Mouse (Mus musculus) ES-Bruce4 (cell line): Measurements from ENCODE around the gene Rwdd3. TPM values are rescaled to one million over a fixed set of nuclear protein-coding genes. Genes with fewer than 3 reads are reported as not detected.

ENCODE experiments used
- H3K27ac ChIP-seq: 2 replicates; pipeline ENCODE4 v1.5.1; 2012; ENCODE audit warnings: low read length, inconsistent platforms; ENCODE audit not compliant: insufficient read depth
- H3K27me3 ChIP-seq: 2 replicates; pipeline ENCODE4 v1.6.1; 2012; ENCODE audit warnings: mild to moderate bottlenecking, low read length, inconsistent platforms; ENCODE audit not compliant: control insufficient read depth, poor library complexity, insufficient read depth, severe bottlenecking
- H3K36me3 ChIP-seq: 2 replicates; pipeline ENCODE4 v1.6.1; 2012; ENCODE audit warnings: inconsistent platforms, mild to moderate bottlenecking, low read length, moderate library complexity; ENCODE audit not compliant: control insufficient read depth, poor library complexity, insufficient read depth, severe bottlenecking
- H3K4me1 ChIP-seq: one replicate; pipeline ENCODE4 v1.8.1; 2011; ENCODE audit warnings: low read length; ENCODE audit not compliant: control insufficient read depth, insufficient read depth
- H3K4me3 ChIP-seq: 2 replicates; pipeline ENCODE4 v1.5.1; 2011; ENCODE audit warnings: low read depth, mild to moderate bottlenecking, low read length
- H3K9ac ChIP-seq: 2 replicates; pipeline ENCODE4 v1.6.1; 2012; ENCODE audit warnings: low read depth, mild to moderate bottlenecking, inconsistent platforms; ENCODE audit not compliant: poor library complexity, severe bottlenecking
- H3K9me3 ChIP-seq: replicated peaks from 2 replicates; pipeline ENCODE4 v1.6.1; 2012; ENCODE audit warnings: mild to moderate bottlenecking, low read length, inconsistent platforms; ENCODE audit not compliant: control insufficient read depth, poor library complexity, insufficient read depth, severe bottlenecking
- CTCF ChIP-seq: IDR thresholded peaks from one replicate; pipeline ENCODE4 v1.8.1; 2011; ENCODE audit warnings: low read depth, low read length
- EP300 ChIP-seq: IDR thresholded peaks from 2 replicates; pipeline ENCODE4 v1.6.1; 2011; ENCODE audit warnings: low read depth, low read length; ENCODE audit not compliant: insufficient read depth
- POLR2A ChIP-seq: IDR thresholded peaks from one replicate; pipeline ENCODE4 v1.8.1; 2011; ENCODE audit warnings: low read length; ENCODE audit not compliant: insufficient read depth
- polyA plus RNA-seq: library from polyadenylated mRNA; stranded (reverse); fragments of >200 nt; gene quantifications from 2 replicates; pipeline ENCODE4 v1.2.4, GENCODE M21; 2011; ENCODE audit warnings: low read depth; ENCODE audit not compliant: missing spikeins, insufficient read depth, insufficient read length

Rwdd3 gene
- polyA plus RNA-seq, 1 experiment: 8.1 TPM

DNA sequence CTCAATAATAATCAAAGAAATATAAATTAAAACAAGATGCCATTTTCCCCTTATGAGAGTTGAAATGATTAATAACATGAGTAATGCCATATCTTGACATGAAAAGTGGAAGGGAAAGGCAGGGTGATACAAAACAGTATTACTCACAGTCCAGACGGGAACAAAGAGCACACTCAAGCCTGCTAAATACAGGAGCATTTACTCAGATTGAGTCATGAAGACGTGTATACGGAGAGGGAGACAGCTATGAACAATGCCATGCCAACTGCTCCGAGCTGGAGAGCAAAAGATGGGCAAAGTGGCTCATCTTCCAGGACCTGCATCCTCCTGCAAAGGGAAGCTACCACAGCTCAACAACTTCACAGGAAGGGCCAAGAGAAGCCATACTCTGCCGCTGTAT lies 45.0 kb downstream of the Rwdd3 start:
- Histone ChIP-seq H3K4me3 (no peak overlapping the region), H3K36me3 (no peaks in the 10 kb centered on the region), H3K9ac (no peak overlapping the region), H3K9me3 (no peaks in the 10 kb centered on the region), H3K27ac (no peak overlapping the region), H3K27me3 (no peaks in the 10 kb centered on the region), H3K4me1 (no peaks in the 10 kb centered on the region)
- no peak for TF ChIP-seq CTCF
- no peak for TF ChIP-seq POLR2A
- no peak for TF ChIP-seq EP300

DNA sequence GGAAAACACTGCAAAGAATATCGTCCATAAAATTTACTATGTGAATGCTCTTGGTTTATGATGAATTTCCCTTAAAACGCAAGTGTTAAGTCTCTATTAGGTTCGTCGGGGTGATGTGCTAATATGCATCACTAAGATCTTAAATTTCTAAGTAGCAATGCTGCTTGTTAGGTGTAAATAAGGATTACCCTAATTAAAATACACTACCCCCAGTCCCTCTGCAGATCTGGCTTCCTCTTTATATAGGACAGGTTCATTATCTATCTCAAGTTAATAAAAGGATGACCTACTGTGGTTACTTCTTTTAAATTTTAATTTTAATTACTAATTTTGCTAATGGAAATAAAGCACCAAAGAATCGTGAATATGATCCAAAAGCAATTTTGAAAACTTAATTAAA lies 50.4 kb downstream of the Rwdd3 start:
- Histone ChIP-seq H3K9me3 (no peaks in the 10 kb centered on the region), H3K9ac (no peak overlapping the region), H3K36me3 (no peaks in the 10 kb centered on the region), H3K4me3 (no peak overlapping the region), H3K27ac (no peak overlapping the region), H3K27me3 (no peaks in the 10 kb centered on the region), H3K4me1 (no peaks in the 10 kb centered on the region)
- TF ChIP-seq POLR2A (no peak), CTCF (no peak), EP300 (no peak)

DNA sequence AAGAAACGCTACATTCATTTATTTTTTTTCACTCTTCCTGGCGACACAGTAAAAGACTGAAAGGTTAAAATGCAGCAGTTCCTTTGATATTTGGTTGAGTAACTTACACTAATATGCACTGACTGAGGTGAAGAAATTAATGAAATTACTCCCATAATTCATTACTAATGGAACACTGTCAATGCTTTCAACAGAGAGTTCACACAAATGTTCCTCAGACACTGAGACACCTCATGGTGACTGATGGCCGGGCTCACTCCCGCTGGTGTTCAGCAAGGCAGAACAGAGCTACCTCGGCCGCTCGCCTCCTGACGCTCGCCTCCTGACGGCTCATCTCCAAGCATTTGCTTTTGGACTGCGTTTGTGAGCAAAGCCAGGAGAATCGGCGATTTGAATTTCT lies 54.9 kb downstream of the Rwdd3 start:
- H3K36me3 ChIP-seq: no peaks in the 10 kb centered on the region
- H3K9me3 ChIP-seq: no peaks in the 10 kb centered on the region
- H3K4me1 ChIP-seq: no peaks in the 10 kb centered on the region
- H3K27me3 ChIP-seq: no peaks in the 10 kb centered on the region; the same call in 1 of the 2 replicates
- H3K4me3 ChIP-seq: no peak overlapping the region
- TF ChIP-seq POLR2A: no peak
- TF ChIP-seq CTCF: no peak
- TF ChIP-seq EP300: no peak
- no peak overlapping the region for H3K9ac ChIP-seq
- no peak overlapping the region for H3K27ac ChIP-seq

DNA sequence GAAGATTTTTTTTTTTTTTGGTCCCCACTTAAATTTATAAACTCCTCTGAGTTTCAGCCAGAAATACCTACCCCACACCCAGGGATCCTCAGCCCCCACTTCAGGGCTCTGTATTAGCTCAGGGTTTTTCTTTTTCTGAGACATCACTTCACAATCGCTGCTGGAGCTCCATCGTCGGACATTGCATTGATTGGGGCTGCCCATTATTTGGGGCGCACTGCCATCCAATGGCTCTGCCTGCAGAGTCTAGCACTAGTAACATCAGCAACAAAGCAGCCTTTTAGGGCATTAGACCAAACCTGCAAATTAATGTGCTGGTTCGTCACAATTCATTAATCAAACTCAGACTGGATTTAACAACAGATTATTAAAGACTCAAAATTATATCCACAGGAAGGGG lies 55.4 kb downstream of the Rwdd3 start:
- H3K4me3 ChIP-seq: no peak overlapping the region
- H3K36me3 ChIP-seq: no peaks in the 10 kb centered on the region
- no peak overlapping the region for H3K27ac ChIP-seq
- H3K27me3 ChIP-seq: no peaks in the 10 kb centered on the region; the same call in 1 of the 2 replicates
- no peaks in the 10 kb centered on the region for H3K9me3 ChIP-seq
- TF ChIP-seq EP300: no peak
- no peak for TF ChIP-seq CTCF
- no peak for TF ChIP-seq POLR2A
- H3K9ac ChIP-seq: no peak overlapping the region
- H3K4me1 ChIP-seq: no peaks in the 10 kb centered on the region

DNA sequence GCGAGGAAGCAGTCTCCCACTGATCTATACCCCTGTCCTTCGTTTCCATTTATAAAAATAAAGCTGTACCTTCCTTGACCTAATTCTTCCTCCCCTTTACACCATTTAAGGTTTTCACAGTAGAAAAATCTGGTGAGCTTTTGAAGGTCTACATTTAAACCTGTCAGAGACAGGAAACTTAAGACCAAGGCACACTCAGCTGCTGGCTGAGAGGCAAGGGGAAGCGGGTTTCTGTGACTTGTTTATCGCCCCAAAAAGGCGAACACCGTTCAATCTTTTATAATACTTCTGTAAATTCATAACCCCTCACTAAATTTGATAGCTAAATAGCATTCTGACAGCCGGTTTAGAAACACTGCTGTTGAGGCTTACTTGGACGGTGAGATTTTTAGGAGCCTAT lies 60.4 kb downstream of the Rwdd3 start:
- TF ChIP-seq POLR2A: no peak
- TF ChIP-seq CTCF: no peak
- no peak for TF ChIP-seq EP300
- no peak overlapping the region for H3K4me3 ChIP-seq
- H3K9me3 ChIP-seq: peaks cover 12% of the 10 kb centered on the region
- no peaks in the 10 kb centered on the region for H3K4me1 ChIP-seq
- no peak overlapping the region for H3K9ac ChIP-seq
- H3K27me3 ChIP-seq: no peaks in the 10 kb centered on the region; the same call in 1 of the 2 replicates
- no peaks in the 10 kb centered on the region for H3K36me3 ChIP-seq
- H3K27ac ChIP-seq: no peak overlapping the region

DNA sequence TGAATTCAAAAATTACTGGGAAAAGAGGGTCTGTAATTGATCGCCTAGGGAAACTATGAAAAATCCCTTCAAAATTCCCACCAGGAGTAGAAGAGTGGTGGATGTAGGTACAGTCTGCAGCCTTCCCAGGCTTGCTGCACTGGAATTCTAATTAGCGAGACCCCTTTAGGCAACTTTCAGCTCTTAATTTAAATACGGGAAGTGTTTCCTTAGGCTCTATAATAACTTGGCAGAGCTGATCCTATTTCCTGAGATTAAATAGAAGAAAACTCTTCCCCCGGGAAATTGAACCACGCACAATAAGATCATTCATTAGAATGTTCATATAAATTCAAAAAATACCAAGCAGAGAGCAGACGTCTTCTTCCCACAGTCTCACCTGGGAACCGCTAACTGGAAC lies 61.1 kb downstream of the Rwdd3 start:
- H3K27ac ChIP-seq: no peak overlapping the region
- no peaks in the 10 kb centered on the region for H3K36me3 ChIP-seq
- H3K27me3 ChIP-seq: no peaks in the 10 kb centered on the region; the same call in 1 of the 2 replicates
- no peaks in the 10 kb centered on the region for H3K4me1 ChIP-seq
- no peak overlapping the region for H3K9ac ChIP-seq
- TF ChIP-seq EP300: no peak
- TF ChIP-seq CTCF: no peak
- no peak for TF ChIP-seq POLR2A
- no peak overlapping the region for H3K4me3 ChIP-seq
- H3K9me3 ChIP-seq: peaks cover 12% of the 10 kb centered on the region
